Mouse (Mus musculus): Measurements from ENCODE around the gene Dnm1.
A peak's percentile ranks its signal among the peaks of the same experiment; 100 is the strongest.
"Not testable (repeated sequence)": the region's sequence is repeated elsewhere in the genome, so short reads cannot be mapped to it uniquely, and the experiment has no call there.

Dnm1 gene

DNA sequence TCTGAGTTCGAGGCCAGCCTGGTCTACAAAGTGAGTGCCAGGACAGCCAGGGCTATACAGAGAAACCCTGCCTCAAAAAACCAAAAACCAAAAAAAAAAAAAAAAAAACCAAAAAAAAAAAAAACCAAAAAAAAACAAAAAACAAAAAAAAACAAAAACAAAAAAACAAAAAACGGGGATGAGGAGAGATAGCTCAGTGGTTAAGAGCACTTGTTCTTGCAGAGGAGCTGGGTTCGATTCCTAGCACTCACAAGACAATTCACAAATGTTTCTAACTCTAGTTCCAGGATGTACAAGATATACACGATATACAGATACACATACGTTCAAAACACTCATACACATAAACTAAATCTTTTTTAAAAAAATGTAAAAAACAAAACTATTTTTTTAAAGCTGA lies 9.1 kb upstream of the Dnm1 start:
- not testable (repeated sequence) for DNase-seq (ENCODE audit: low spot score in 2 of 2)

DNA sequence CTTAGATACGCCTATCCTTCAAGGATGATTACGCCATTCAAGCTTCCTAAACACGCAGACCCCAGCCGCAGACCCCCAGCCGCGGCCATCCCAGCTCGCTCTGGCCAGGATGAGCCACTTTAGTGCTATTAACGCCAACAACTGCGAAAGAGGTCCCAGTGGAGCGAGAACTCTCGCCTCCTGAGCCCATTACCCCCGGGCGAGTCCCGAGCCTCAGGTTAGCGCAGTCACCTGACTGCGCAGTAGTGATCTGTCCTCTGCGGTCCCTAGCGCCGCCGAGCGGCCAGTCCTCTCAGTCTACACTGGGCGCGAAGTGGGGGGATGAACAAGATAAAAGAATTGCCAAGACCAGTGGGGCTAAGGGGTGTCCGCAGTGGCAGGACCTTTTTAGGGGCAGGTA lies 8.3 kb upstream of the Dnm1 start:
- DNase-seq (ENCODE audit: low spot score in 2 of 2), result peak in 1 of 2 experiments; percentile 41

DNA sequence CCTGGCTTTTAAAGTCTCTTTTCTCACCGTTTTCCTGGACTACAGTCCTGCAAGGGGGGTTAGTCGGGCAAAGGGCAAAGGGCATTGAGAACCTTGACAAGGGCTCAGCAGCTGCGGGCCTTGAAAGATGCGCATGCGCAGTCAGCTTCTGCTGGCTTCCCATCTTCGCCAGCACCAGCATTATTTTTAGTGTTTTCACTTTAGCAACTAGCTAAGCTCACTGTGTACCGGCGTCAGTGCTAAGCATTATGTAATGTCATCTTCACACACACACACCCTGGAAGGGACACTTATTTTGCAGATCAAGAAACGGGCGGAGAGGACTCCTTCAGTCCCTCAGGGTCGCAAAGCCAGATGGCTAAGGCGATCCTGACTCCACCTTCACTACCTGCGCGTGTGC lies 7.6 kb upstream of the Dnm1 start:
- DNase-seq (ENCODE audit: low spot score in 2 of 2), result peak; percentile 38 to 64

DNA sequence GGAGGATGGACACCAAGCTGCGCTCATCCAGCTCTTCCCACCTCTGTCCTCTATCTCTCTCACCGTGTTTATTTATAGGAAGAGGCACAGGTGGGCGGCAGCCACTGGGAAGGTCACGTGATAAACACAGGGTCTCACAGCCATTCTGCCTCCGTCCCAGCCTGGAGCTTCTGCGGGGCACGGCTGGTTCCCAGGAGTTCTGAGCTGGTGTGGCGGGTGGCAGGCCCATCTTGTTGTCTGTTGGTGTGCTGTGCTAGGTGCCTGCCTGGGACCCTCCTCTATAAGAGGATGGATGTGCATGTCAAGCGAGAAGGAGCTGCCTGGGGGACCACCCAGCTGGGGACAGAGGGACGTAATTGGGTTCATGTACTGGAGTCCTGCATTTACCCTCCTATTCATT lies 5.2 kb upstream of the Dnm1 start:
- no peak for DNase-seq (ENCODE audit: low spot score in 2 of 2)

DNA sequence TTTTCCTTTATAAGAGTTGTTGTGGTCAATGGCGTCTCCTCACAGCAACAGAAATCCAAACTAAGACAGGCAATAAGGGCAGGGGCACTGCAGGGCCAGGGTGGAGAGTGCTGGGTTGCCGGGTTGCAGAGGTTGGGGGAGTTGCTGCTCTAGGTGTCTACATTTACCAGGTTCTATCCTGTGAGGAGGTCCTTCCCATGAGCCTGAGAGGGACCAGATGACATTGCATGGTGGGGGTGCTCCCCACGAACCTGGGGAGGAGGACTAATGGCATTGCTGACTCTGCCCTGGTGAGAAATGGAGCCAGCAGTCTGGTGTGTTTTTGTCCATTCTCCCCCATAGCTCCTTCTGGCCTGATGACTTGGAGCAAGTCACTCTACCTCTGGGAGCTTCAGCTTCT lies 4.6 kb upstream of the Dnm1 start:
- no peak for DNase-seq (ENCODE audit: low spot score in 2 of 2)

DNA sequence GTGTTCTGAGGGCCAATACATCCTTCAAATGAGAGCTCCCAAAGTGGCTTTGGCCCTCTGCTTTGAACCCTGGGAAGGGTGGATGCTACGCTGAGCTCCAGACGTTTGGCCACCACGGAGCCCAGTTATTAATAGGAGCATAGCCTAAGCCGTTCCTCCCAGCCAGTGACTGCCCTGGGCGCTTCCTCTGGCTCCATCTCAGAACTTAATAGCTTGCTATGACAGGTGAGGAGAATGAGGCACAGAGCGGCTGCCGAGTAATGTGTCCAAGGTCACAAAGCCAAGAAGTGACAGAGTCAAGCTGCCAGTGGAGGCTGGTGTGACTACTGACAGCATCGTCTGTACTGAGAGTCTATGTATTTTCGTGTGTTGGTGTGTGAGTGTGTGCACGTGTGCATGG lies 3.1 kb upstream of the Dnm1 start:
- no peak for DNase-seq (ENCODE audit: low spot score in 2 of 2)

DNA sequence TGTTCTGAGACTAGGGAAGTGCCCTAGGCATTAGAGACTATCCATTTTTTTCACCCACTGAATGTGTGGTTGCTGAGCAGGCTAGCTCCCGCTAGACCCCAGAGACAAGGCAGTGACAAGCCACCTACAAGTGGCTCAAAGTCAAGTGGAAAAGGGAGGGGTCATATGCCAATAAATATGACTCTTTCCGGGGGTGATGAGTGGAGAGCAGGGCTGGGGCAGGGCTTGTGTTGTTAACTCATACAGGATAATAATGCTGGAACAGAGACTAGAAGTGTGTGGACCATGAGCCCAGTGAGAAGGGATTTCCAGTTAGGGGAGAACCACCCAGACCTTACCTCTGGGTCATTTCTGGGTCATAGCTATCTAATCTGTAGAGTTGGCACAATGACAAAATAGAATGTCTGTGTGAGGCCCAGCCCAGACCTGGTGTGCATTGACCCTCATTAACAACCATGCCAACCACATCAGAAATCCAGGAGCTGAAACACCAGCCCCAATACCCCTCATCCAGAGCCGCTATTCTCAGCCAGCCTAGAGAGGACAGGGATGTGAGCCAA lies 1.3 kb upstream of the Dnm1 start:
- no peak for DNase-seq (ENCODE audit: low spot score in 2 of 2)

DNA sequence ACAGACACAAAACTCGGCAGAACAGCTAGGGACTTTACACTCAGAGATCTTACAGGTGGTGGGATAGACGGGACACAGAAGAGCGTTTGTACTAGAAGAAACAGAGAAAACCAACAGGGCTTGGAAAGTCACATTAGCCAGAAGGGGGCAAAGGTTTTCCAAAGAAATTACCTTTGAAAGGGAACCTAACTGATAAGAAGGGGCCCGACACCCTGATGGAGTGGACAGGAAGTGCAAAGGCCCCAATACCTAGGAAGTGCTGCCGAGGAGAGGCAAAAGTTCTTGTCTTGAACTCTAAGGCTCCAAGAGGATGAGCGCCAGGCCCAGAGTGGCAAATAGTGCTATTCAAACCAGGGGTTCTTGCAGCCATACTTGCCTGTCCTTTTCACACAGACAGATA lies 698 bp upstream of the Dnm1 start:
- no peak for DNase-seq (ENCODE audit: low spot score in 2 of 2)

DNA sequence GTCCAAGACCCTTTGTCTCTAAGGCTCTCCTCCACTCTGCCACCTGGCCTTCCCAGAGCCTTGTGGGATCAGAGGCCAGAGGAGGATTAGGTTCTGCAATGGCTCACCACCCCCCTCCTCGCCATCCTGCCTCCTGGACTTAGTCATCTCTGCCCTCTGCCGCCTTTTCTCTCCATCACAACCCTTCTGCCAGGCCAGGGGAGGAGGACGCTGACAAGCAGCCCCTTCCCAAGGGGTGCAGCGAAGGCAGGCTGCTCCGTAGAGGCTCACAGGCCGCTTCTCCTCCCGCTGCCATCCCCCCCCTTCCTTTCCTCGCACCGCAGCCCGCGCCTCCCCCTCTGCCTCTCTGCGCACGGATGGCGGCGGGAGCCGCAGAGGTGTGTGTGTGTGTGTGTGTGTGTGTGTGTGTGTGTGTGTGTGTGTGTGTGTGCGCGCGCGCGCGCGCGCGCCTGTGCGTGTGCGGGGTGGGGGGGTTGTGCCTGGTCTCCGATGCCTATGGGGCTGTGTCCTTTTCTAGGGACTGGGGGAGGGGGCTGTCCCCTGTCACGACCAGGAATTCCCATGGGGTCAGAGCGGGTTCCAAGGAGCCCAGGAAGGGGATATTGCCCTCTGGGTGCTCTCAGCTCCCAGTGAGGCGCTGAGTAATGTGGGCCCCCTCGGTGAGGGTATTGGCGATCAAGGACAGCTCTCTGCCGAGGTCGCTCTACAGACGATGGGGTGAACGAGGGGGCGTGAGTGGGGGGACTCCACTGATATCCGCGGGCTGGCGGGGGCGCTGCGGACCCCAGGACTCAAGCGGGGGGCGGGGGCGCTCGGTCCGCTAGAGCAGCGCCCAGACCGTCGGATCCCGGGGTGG lies 759 bp downstream of the Dnm1 start, which contains the start of gene Ciz1:
Gene Ciz1, plus strand, starts transcription at position 177 of the 856 bp plus-strand sequence.
- DNase-seq (ENCODE audit: low spot score in 2 of 2), result peak in 1 of 2 experiments; percentile 21

DNA sequence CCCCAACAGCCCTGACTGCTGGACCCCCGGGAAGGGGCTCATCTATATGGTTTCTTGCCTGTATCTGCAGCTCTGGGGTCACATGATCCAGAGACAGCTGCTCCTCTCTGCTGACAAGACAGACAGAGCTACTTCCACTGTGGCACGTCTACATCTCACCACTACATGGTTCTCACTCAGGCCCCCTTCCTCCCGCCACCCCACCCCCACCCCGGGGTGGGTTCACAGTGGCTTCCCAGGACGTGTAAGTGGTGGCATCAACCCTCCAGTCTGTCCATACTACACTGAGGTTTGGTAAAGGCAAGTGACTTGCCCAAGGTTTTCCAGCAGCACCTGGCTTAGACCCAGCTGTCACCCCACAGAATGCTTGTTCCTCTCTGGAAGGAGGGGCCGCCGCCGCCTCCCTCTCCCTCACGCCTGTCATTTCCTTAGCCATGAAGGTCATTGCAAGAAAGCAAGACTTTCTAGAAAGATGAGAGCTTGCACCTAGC lies 1.6 kb downstream of the Dnm1 start:
- DNase-seq (ENCODE audit: low spot score in 2 of 2), result no peak

DNA sequence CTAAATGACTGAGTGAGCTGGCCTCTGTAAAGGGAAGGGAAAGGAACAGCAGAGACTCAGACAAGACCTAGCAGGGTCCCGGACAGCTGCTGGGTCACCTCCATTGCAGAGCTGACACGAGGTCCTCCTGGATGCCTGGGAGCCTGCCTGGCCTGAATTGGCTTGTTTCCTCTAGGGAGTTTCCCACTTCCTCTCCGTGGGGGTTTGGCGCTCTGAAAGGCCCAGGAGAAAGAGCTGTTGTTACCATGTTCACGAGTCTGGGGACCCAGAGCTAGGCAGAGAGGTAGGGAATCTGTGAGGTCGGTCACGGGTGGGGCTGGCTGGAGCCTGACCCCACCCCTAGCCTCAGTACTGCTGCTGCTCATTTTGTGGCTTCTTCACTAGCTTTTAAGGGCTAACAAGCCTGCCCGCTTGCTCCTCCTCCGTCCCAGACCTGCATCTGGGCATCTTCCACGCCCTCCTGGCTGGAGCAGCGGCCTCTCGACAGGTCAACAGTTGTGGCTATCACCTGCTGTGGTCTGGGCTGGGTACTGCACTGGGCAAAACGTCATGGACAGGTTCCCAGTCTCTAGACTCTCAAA lies 2.6 kb downstream of the Dnm1 start:
- no peak for DNase-seq (ENCODE audit: low spot score in 2 of 2)

DNA sequence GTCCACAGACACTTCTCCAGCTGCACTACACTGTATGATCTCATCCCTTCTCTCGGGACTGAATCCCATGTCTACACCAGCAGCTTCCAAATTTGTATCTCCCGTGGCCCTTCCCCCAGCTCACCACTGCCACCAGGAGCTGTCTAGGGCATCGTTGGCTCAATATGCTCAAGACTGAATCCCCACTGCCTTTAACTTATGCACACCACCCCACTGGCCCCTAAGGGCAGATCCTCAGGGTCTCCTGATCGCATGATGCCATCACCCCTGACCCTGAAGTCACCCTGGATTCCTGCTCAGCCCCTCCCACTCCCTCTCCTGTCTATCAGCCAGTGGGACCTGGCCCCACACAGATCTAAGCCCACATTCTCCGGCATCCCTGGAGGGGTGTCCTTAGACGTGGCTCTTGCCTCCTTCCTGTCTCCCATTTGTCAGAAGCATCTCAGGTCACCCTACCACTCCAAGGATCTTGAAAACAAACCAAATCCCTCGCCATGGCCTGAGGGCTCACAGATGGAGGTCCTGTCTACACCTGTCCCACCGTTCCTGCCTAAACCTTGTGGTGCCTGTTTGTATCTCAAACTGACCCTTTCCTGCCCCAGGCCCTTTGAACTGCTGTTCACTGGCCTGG lies 3.4 kb downstream of the Dnm1 start:
- no peak for DNase-seq (ENCODE audit: low spot score in 2 of 2)

DNA sequence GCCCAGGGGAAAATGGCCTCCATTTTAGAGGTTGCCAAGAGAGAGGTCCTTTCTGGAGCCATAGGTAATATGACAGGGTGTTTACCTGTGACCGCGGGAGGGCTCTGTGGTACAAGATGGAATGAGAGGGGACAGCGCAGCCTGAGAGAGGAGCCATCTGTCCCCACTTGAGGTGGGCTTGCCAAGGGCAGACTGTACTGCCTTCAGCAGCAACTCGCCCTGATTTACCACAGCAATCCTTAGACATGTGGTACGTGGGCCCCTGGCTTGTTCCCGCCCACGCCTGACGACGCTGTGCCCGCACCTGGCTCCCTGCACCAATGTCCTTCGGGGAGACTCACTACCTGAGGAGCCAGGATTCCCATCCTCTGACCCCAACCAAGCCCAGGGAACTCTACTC lies 4.8 kb downstream of the Dnm1 start:
- DNase-seq (ENCODE audit: low spot score in 2 of 2), result no peak

DNA sequence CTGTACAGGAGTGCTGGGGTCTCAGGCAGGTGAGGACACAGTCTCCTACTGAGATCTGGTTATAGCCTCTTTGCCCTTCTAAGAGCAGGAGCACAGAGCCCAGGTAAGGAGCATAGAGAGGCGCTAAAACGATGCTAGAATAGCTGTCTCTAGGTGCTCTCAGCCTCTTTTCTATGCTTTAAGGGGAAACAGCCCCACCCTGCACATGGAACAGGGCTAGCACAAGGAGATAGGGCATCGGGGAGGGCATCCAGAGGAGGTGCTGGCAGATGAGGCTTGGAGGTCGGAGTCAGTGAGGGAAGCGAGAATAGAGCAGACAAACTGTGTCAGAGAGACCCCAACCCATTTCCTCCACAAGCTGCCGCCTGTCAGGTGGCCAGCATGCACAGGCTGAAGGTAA lies 6.1 kb downstream of the Dnm1 start:
- no peak for DNase-seq (ENCODE audit: low spot score in 2 of 2)

DNA sequence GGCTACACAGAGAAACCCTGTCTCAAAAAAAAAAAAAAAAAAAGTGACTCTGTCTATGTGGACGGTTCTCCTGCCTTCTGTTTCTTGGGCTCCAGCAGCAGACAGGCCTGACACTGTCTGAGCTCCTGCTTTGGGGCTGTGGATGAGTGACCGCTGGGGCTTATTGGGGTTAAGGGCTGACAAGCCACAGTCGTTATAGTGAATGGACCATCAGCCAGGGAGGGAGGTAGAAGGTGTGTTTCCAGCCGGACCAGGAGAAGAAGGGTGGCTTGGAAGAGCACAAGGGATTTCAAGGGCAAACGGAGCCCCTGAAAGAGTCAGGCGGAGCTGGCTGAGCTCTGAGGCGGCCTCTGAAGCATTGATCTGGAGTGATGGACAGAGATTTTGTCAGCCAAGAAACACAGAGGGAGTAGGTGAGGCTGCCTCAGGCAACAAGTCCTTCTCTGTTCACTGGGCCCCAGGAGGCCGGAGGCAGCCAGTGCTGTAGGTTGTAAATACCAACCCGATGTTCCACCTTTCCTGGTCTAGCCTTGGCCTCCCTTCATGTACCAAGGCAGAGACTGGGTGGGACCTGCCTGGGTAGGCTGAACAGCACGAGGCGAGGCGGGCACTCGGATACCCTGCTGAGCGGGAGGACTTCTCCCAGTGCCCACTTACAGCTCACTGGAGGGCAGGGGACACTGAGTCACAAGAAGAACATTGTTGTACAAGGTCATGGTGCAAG lies 8.4 kb downstream of the Dnm1 start:
- no peak for DNase-seq (ENCODE audit: low spot score in 2 of 2)

DNA sequence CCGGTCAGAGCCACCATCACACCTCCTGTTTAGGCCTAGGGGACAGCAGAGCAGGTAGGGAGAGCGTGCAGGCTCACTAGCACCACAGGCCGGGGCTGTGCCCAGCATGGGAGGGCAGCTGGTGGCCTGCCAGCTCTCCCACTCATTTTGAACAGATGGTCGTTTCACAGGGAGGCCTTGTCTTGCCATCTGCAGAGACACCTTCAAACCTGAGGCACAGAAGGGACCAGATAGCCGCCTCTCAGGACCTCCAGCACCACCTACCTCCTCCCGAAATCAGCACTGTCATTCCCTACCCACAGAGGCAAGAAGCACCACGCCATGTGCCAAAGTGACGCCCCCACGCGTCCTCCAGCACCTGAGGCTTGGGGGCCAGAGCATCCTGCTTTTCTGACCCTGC lies 9.1 kb downstream of the Dnm1 start:
- DNase-seq (ENCODE audit: low spot score in 2 of 2), result no peak

DNA sequence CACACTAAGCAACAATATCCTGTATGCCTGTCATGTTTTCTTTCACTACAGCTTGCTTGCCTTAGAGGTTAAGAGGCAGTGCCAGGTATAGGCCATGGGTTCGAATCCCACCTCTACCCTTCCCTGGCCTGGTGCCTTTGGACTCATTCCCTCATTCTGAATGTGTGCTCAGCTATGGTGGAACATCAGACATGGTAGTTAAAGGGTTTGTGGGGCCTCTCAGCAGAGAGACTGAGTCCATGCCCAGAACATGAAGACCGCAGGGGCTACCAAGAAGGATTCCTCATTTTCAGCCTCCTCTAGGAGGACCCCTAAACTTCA lies 9.8 kb downstream of the Dnm1 start:
- DNase-seq (ENCODE audit: low spot score in 2 of 2), result no peak

DNA sequence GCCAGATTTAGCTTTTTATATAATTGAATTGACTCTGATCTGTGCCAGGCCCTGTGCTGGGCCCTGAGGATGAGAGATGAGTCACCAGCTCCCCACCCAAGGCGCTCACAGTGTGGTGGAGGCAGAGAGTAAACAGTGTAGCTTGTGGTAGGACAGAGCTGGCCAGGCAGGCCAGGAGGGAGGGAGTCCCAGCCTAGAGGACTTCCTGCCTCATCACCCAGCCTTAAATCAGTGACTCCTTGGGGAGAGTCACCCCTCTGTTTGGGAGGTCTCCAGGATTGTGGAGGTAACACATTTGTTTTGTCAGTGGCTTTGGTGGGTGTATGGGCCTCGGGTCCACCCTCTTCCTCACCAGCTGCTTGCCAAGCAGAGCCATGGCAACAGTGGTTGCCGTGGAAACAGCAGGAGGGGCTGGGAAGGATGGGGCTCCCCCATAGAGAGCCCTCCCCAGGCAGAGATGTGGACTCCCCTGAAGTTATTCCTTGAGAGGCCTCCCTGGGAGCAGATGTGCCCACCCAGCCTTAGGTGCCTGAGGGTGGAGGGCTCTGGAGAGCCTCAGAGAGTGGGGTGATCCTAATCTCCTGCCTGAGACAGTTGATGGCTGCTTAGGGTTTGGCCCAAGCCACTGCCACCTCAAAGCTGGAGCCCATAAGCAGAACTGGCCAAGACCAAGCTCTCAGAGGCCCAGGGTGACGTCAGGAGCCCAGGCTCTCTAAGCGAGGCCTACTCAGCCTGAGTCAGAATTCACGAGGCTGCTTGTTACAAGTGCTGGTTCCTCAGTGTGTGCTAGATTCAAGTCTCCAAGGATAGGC lies 10.4 kb downstream of the Dnm1 start:
- DNase-seq (ENCODE audit: low spot score in 2 of 2), result no peak

DNA sequence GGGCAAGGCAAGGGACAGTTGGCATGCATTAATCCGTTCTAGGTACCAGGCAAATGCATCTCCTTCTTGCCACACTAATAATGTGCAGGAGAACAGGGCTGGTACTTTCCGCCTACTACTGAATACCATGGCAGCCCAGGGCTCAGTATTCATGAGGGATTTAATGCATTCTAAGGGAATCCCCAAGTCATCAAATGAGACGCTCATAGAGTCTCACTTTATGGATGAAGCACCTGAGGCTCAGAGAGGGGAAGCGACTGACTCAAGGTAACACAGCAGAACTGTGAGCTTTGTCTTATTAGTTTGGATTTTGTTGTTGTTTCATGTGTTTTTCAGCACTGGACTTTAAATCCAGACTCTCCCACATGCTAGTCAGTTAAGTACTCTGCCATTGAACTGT lies 11.1 kb downstream of the Dnm1 start:
- no peak for DNase-seq (ENCODE audit: low spot score in 2 of 2)

DNA sequence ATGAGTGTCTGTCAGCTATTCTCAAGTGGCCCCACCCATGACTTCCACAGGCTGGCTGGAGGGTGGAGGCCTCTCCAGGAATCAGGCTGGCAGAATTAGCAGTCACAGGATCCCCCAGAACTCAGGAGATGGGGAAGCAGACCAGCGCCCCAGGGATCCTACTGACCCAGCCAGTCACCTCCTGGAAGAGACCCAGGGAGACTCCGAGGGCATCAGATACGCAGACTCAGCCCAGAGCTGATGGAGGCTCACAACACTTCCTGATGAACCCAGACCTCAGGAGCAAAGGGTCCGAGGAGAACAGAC lies 11.6 kb downstream of the Dnm1 start:
- DNase-seq (ENCODE audit: low spot score in 2 of 2), result no peak

DNA sequence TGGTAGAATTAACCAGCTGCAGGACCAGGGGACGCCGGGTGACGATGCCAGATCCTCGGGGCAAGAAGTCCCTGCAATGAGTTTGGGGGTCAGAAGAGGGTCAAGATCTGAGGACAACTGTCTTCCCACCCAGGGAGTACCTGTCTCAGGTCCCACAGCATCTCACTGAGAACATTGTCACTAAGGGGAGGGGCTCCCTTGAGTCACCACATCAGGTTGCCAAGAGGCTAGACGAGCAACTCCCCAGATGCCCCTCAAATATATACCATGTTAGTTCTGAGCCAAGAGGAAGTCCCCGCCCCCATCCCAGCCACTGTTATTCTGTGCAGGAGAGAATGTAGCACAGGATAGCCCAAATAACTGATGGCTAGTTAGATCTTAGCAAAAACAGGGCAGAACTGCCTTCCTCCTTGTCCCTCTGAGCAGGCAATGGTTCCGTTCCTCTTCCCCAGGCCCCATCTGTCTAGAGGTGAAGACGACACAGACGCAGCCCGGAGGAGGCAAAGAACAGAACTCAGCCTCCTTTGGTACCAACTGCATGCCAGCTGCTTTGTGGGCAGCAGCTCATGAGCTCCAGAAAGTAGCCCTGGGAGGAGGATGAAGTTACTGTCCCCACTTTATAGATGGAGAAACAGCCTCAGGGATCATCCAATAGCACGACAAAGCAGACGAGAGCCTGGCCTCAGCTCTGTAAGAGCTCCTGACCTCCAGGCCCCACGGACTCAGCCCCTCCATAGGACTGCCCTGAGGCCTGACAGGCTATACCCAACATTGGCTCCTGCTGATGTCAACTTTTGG lies 12.1 kb downstream of the Dnm1 start:
- no peak for DNase-seq (ENCODE audit: low spot score in 2 of 2)
